Mouse (Mus musculus) mouse trophoblast stem cell (cell line): ENCODE results near the gene Tle2.

Experiments used
- in situ Hi-C, 2 experiments: fragments of 300-500 bp; cut with MseI, MboI; formaldehyde crosslinking; loops; 2 replicates in 1 of 2; 3 replicates in 1 of 2; pipeline ENCODE4 v1.15.1; 2025

Gene Tle2

DNA sequence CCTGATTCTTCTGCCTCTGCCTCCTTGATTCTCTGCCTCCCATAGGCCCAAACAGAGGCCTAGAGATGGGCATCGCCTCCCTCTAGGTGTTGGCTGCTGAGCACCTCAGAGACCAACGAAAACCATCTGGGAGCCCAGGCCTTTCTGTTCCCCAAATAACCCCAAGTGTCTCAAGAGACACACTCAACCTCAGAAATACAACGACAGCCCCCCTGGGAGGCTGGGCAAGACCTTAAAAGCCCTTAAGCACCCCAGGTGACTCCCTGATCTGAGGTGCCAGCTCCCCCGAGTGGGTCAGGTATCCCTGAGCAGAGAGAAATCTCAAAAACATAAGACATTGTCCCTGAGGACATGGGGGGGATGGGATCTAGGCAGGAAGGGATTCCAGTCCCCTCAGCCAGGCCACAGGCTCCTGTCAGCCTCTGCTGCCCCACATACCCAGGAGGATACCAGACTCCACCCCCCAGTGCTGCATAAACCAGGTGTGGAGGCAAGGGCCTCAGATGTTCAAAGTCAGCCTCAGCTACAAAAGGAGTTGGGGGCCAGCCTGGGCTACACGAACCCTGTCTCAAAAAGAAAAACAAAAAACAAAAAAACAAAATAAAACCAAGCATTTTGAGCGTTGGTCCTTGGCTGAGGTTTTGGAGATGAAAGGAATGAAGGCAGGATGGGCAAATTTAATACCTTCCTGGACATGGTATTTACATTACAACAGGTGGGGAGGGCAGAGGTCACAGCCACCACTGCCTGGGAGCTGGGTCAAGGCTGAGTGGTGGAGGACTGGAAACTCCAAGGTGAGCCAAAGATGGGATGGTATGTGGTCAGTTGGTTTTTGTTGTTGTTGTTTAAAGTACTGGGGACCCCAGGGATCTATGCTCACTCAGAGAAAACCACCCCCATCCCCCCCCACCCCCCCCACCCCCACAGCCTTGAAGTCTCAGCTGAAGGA is 20.3 kb upstream of the Tle2 start:
- in situ Hi-C loops: loop anchor here in 1 of 2 experiments (5.0 kb wide), 1 partner anchor 48 kb away; the partner anchor contains the start of gene Tle6

DNA sequence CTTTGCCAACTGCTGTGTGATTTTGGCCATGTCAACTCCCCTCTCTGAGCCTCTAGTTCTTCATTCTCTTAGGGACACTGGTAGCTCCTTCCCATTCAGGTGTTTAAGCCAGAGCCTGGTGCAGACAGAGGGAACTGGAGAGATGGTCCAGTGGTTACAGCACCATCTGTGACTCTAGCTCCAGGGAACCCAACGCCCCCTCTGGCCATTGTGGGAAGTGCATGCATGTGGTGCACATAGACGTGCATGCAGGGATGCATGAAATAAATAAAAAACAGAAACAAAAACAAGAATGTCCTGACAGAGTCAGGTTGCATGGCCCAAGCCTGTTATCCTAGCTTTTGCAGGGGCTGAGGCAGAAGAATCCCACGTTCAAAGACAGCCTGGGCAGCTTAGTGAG is 18.1 kb upstream of the Tle2 start:
- in situ Hi-C loops: no loop called here

GRCm38 (mm10) chr10:81557491-81557890 is 16.9 kb upstream of the Tle2 start:
- in situ Hi-C loops: no loop called here

DNA sequence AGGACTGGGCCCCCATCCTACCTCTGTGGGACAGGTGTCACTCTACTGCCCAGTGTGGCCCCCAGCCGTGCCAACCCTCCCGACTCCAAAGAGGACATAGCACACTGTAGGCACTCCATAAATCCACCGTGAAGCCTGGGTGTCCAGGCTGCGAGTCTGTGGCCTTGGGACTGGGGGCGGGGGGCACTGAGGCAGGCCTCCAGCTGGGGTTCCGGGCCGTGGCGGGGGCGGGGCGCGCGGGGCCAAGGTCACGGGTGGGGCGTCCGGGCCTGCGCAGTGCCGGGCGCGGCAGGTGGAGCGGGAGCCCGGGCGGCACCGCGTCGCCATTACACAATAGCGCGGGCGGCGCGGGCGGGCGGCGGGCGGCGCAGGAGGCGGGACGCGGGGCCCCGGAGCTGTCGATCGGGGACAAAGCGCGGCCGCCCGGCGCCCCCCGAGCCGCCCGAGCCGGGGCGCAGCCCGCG is 15.2 kb upstream of the Tle2 start, which contains the start of gene Aes:
Gene Aes, plus strand, starts transcription at position 326 of the 464 bp plus-strand sequence.
- in situ Hi-C loops: no loop called here

DNA sequence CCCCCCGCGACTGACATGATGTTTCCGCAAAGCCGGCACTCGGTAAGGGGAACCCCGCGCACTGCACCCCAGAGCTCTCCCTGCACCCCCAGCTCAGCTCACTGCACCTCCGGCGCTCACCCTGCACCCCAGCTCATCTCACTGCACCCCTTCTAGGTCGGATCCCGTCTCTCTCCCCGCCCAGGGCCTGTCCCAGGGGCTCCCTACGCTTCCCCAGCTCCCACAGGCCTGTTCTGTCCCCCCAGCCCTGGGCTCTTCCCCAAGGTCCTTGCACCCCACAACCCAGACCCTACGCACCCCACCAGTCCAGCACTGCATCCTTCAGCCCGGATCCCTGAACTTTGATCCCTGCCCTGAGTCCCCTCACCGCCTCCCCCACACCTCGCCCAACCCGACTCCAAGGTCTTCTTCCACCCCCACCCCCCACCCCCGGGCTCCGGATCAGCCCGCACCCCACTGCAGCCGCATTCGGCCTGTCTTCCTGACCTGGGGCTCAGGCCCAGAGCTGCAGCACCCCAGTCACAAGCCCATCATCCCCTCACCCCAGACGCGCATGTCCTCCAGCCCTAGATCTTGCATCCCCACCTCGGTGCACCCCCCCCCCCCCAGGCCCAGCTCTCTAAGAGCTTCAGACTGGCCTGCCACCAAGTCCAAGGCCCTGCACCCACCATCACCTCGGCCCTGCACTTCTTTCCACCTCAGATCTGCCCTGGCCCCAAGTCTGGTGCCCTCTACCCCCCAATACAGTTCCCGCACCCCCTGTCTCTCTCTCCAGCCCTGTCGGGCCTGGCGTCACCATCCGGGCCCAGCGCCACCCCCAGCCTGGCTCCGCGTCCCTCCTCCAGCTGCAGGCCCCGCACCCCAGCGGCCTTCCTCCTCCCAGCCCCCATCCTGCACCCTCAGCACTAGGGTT is 14.5 kb upstream of the Tle2 start:
- in situ Hi-C loops: loop anchor here in 1 of 2 experiments (5.0 kb wide), 1 partner anchor 42 kb away; the partner anchor contains the start of gene Tle6

DNA sequence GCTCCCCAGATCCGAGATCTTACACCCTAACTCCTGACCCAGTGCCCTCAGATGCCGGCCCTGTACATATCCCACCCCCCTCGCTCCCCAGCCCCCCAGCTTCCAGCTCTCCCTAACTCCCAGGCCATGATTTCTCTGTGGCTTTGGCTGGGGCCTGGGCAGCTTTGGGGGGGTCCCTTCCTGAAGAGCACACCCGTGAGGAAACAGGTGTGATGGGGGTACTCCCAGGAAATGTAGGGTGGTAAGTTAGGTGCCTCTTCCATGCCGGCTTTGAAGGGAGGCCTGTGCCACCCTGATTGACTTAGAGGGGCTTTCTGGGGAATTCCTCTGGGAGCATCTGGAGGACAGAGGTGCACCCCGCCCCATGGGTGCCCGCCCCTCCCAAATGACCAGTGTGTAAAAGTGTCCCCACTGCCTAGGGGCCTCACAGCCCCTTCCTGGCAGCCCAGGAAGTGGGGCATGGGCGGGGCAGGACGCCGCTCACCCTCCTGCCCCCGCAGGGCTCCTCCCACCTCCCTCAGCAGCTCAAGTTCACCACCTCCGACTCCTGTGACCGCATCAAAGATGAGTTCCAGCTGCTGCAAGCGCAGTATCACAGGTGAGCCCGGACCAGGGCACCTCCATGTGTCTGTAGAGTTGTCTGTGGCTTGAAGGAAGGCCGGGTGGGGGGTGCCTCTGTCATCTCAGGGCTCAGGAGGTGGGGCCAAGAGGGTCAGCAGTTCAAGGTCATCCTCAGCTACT is 13.5 kb upstream of the Tle2 start:
- in situ Hi-C loops: loop anchor here in 1 of 2 experiments (5.0 kb wide), 1 partner anchor 41 kb away; the partner anchor contains the start of gene Tle6

DNA sequence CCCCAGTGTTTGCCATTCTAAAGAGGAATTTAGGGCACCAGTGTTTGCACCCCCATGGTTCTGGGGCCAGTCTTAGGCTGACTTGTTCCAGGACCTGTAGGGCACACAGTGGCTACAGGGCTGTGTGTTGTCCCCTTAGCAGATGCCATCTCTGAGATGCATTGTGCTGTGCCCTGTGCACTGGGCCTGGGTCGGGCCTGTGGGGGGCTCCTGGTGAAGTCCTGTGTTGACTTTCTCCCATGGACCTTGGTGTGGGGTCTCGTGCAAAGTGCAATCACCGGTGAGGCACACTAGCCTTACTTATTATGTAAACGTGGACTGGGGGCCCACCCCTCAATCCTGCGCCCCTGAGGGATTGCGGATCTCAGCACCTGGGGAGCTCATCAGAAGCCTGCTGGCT is 11.9 kb upstream of the Tle2 start:
- in situ Hi-C loops: loop anchor here in 1 of 2 experiments (5.0 kb wide), 1 partner anchor 40 kb away; the partner anchor contains the start of gene Tle6

- in situ Hi-C loops: loop anchor here in 1 of 2 experiments (5.0 kb wide), 1 partner anchor 39 kb away; the partner anchor contains the start of gene Tle6
Measured at GRCm38 (mm10) chr10:81563481-81563880, 10.9 kb upstream of the Tle2 start.

DNA sequence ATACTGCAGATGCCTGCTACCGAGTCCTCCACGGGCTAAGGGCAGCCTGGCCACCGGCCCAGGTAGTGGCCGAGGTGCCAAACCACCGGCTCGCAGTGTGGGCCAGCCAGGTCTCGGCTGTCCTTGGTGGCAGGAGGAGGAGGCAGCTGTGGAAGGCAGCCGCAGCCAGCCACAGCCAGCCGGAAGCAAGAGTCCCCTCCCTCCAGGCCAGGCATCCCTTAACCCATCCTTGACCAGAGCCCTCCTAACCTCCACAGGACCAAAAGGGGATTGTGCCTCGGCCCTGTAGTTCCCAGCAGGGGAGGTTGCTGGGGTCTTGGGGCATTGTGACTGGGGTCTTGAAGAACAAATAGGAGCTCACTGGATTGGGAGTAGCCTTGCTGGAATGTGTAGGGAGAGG is 10.1 kb upstream of the Tle2 start:
- in situ Hi-C loops: loop anchor here in 1 of 2 experiments (5.0 kb wide), 1 partner anchor 38 kb away; the partner anchor contains the start of gene Tle6

- in situ Hi-C loops: loop anchor here in 1 of 2 experiments (5.0 kb wide), 1 partner anchor 38 kb away; the partner anchor contains the start of gene Tle6
Measured at GRCm38 (mm10) chr10:81564734-81565133, 9.6 kb upstream of the Tle2 start.

- in situ Hi-C loops: no loop called here
Measured at GRCm38 (mm10) chr10:81565257-81566228, 8.8 kb upstream of the Tle2 start.

DNA sequence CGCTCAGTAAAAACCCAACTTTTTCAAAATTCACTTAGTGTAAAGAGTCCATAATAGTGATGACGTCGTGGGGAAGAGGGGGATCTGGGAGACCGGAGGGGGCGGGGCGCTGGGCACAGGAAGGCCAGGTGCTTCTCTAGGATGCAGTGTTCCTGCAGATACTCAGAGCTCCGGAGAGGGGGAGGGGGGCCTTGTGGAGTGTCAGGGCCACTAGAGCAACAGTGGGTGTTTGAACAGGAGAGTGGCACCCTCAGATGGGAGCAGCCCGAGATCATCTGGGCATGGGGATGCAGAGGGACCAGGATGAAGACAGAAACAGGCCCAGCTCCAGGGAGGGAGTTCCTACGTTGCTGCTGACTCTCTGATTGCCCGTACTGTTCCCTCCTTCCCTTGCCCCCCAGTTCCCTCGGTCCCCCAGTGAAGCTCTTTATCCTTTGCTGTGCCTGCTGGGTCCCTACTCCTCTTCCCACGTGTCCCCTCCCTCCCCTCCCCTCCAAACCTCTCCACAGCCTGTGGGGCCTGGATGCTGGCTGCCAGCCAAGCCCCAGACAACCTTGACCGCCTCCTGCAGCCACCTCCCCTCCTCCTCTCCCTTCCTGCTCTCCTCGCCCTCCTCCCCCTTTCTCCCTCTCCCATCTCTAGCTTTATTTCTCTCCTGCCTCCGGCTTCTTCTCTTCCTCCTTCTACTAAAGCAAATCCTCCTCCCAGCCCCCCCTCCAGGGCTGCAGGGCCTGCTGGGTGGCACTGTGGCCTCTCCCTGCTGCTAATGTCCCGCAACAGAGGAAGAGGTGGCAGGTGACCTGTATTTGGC is 5.8 kb upstream of the Tle2 start:
- in situ Hi-C loops: no loop called here

DNA sequence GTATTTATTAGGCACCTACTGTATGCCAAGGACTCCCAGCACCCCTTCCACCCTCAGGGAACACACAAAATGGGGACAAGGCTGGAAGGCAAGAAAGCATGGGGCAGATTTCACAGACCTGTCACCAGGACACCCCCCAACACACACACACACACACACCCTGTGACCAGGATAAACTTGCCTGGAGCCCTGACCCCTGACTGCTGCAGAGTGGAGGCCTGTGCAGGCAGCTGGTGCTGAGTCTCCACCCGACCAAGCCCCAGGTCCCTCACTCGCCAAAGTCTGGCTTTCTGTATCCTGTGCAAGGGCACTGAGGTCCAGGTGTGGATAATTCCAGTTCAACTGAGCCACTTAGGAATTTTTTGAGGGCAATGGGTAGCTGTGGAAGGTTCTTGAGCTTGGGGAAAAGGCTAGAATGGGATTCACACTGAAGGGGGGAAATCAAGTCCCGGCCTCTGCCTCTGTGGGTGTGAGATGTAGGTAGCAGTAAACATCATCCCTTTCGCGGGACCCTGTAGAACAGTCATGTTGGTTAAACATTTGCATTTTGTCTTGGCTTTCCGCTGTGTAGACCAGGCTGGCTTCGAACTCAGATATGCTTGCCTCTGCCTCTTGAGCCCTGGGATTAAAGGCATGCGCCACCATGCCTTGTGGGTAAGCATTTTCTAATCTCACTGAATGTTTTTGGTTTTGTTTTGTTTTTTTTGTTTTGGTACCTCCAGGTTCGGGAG is 4.7 kb upstream of the Tle2 start:
- in situ Hi-C loops: no loop called here

DNA sequence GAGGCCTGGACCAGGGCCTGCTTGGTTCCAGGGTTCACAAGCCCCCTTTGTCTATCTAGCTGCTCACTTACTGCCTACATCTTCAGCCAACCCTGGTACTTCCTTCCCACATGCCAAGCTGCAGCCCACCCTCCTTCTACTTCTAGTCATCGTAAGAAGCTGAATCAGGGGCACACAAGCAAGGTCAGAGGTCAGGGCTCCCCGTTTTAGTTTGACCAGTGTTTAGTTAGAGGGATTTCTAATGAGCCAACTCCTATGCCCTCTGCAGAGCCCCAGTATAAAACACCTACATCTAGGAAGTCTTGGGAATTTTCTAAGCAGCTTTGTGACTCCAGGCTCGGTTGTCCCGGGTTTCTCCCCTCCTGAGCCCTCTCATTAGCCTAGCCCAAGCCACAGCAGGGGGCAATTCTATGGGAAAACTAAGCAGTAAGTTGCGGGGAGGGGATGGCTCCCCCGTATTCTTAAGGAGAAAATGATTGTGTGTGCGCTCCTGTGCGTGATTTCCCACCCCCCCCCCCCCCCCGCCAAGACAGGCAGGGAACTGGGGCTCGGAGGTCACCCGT is 4.0 kb upstream of the Tle2 start:
- in situ Hi-C loops: no loop called here

GRCm38 (mm10) chr10:81570831-81571500 is 3.4 kb upstream of the Tle2 start:
- in situ Hi-C loops: no loop called here

DNA sequence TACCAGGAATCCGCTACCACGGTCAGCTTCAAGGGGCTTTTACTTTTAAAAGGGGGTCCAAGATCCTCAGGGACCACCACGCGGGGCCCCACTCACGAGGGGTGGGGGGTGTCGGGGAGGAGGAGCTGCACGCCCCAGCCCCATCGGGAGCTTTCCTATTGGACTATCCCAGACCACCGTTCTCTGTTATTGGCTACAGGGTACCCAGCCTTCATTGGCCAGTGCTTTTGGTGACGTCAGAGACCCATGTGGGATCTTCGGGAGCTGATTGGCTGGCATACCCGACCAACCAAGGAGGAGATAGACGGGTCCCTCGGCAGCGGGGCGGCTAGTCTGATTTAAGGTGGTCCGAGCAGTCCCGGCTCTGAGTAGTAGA is 2.9 kb upstream of the Tle2 start:
- in situ Hi-C loops: no loop called here

GRCm38 (mm10) chr10:81572133-81572671 is 2.2 kb upstream of the Tle2 start:
- in situ Hi-C loops: no loop called here
